Mouse (Mus musculus) forelimb bud, embryonic 11.5 days (tissue): ENCODE measurements around the gene Rnf213.

Experiments used
- DNase-seq: peaks from one replicate; pipeline ENCODE4 v3.0.0-alpha.2; 2012; ENCODE audit warnings: low read depth, low spot score

The Rnf213 gene

DNA sequence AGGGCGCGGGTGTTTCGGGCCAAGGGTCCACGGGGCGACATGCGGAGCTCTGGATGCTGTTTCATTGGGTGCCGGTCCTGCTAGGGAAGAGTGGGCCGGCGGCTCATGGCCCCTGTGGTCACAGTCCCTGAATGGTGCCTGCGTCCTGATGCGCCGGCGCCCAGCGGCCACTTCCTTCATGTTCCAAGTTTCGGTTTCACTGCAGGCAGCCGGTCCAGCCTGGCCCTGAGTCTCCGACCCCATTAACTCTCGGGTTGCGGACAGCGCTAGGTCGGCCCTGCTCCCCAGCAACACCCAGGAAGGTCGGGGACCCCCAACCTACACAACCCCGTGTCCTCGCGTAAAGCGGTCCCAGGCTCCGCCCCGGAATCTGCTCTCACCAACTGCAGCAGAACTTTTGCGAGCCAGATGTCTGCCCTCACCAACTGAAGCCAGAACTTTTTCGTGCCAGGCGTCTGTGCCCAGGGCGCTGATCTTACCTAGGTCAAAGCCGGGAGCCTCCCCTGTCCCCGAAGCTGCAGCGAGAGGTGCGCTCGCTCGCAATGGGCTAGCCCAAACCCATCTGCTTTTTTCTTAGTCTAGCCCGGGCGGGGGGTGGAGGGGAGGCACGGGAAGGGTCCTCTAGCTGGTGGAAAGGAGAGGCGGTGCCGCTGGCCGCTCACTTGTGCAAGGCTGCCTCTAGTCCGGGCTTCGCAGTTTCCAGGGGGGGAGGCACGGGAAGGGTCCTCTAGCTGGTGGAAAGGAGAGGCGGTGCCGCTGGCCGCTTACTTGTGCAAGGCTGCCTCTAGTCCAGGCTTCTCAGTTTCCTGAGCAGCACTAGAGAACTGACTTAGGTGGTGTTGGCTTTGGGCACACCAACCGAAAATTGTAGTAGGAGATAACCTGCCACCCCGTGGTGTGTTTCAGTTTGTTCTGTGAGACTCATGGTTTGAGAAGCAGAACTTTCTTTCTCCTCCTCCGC lies 2.3 kb upstream of the Rnf213 start:
- DNase-seq: peak; percentile 26

DNA sequence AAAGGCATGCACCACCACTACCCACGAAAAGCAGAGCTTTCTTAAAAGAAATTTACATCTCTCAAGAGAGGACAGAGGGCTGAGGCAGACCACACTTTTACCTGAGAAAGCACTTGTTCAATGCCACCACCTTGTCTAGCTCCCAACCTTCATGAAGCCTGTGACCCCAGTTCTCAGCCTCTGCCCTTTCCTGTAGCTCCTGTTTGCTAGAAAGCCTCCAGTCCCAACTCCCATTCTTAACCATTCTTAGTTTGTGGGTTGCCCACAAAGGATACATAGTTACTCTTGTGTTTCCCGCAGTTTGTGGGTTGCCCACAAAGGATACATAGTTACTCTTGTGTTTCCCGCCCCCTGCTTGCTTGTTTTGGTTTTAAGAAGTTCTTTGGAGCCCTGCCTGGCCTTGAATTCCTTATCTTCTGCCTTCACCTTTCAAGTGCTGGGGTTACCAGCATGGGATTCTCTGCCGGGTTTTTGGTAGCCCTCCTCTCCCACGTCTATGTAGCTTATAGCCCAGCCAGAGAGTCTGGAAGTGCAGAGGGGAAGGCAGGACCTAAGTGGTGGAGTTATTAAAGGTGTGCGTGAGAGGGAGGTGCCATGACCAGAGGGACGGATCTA lies 1.4 kb upstream of the Rnf213 start:
- DNase-seq: no peak

DNA sequence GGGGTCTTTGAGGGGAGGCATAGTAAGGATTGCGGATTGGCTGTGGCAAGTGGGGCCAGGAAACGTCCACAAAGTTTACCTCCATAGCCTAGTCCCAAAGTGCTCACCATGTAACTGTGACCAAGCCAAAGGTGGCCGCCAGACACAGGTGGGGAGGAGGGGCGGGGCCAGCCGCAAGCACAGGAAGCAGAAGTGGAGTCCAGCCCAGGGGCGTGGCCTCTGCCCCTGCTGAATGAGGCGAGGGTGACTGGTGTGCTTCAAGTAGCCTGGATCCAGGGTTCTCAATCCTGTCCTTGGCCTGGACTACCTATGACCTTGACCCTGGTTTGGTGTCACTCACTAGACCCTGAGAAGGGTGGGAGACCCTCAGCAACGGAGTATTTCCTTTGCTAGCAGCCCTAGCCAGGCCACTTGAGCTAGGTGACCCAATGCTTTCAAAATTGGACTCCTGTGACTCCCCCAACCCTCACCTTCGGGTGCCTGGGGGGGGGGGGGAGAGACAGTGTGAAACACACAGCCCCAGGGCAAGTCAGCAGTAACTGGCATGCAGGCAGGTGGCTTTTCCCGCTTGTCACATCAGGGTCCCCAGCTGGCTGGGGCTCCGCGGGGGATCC lies 792 bp upstream of the Rnf213 start:
- no peak for DNase-seq

DNA sequence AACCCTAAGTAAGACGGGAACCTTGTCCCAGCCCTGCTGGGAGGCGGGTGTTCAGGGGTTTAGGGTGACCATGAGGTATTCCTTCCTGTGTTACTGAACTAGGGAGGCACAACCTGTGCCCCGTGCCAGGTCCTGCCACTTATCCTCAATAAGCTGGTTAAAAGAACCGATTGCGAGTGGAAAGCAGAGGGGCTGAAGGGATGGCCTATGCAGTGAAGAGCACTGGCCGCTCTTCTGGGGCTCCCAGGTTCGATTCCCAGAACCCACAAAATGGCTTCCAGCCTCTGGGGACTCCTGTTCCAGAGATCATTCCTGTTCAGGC lies 544 bp downstream of the Rnf213 start:
- no peak for DNase-seq

DNA sequence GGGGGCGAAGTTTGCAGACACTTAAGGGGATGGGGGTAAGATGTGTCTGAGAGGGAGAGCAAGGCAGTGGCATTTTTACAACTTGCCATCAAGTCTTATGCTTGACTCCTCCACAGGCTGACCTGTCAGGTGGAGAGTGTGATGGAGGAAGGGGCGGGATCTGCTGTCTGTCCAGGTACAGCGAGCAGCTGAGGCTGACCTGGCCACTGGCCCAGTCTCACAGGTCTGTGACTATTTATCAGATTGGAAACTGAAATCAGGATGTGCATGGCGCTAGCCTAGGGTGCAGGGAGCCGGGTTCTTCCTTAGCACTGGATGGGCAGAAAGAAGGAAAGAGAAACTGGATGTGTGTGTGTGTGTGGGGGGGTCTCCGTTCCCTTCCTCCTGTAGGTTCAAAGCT lies 1.3 kb downstream of the Rnf213 start:
- DNase-seq: no peak

- DNase-seq: no peak
Measured at GRCm38 (mm10) chr11:119395394-119395793, 2.5 kb downstream of the Rnf213 start.

DNA sequence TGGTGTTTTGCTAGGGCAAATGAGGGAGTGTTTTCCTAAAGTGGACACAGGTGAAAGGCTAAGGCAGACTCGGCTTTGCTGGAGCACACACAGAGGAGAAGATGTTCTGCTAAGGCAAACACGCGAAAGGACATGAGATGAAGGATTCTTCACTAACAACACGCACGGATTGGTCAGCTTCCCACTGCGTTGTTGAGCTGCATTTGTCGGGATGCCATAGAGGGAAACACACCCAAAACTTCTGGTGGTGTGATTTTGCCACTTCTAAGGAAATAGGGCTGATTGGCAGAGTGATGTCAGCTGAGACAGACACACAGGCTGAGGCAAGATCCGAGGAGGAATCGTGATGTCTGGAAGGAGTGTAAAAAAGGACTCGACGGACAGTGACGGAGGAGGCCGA lies 3.0 kb downstream of the Rnf213 start:
- no peak for DNase-seq

- no peak for DNase-seq
Measured at GRCm38 (mm10) chr11:119396461-119396860, 3.6 kb downstream of the Rnf213 start.

- no peak for DNase-seq
Measured at GRCm38 (mm10) chr11:119402501-119403160, 9.7 kb downstream of the Rnf213 start.

DNA sequence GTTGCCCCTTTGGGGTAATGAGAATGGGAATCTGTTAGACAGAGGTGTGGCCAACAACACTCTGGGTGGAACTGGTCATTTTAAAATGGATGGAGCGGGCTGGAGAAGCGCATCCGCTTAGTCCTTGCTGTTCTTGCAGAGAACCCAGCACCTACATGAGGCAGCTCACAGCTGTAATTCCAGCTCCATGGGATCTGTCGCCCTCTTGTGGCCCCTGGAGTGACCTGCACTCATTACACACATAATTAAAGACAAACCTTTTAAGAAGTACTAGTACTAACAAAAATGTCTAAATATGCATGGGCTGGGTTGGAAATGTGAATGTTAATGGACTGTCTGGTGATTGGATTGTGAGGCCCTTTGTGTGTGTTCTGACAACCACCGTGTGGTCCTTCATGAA lies 11.7 kb downstream of the Rnf213 start:
- peak; percentile 54 for DNase-seq

DNA sequence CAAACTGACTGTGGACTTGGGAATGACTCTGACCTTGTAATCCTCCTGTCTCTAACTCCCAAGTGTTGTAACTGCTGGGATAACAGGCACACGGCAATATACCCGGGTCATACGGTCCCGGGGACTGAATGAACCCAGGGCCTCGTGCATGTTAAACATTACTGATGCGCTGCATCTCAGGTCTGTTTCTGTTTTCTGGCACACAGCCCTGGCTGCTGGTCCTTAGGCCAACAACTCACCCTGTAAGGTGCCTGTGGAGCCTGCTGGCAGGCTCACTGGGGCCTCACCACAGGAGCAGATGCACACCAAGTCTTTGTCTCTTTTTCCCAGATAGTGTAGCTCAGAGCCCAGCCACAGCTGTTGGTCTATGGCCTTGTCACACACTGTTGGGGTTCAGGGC lies 14.5 kb downstream of the Rnf213 start:
- no peak for DNase-seq

GRCm38 (mm10) chr11:119407977-119408376 lies 15.1 kb downstream of the Rnf213 start:
- no peak for DNase-seq

DNA sequence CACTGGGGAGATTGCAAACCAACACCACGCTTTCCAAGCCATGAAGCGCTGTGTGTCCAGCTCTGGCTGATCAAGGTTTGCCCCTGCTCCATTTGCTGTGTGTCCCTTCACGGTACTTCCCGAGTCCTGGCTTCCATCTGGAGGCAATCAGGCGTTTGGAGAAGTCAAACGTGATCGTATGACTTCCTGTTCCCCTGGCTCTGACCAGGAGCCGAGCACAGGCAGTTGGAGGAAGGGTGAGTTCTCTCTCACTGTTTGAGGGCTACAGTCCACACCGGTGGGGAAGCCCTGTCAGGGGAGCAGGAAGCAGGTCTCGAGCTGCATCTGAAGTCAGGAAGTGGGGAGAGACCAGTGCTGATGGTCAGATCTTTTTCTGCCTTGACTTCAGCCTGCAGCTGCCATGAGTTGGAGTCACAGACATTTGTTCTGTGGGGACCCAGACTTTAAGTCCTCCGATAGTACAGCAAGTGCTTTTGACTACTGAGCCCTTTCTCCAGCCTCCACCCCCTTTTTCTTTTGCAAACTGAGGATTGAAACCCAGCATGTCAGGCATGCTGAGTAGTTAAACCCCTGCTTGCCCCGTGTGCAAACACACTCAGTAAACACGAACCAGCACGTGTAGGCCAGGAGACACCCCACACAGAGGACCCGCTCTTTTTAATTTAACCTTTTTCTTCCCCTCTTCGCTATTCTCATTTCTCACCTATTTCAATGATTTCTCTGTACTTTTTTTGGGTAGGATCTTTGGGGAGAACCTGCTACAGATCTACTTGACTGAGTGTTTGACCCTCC lies 26.6 kb downstream of the Rnf213 start:
- DNase-seq: peak; percentile 51

GRCm38 (mm10) chr11:119420426-119420825 lies 27.5 kb downstream of the Rnf213 start:
- no peak for DNase-seq

- DNase-seq: no peak
Measured at GRCm38 (mm10) chr11:119427431-119427830, 34.5 kb downstream of the Rnf213 start.

GRCm38 (mm10) chr11:119427986-119428385 lies 35.1 kb downstream of the Rnf213 start:
- no peak for DNase-seq

DNA sequence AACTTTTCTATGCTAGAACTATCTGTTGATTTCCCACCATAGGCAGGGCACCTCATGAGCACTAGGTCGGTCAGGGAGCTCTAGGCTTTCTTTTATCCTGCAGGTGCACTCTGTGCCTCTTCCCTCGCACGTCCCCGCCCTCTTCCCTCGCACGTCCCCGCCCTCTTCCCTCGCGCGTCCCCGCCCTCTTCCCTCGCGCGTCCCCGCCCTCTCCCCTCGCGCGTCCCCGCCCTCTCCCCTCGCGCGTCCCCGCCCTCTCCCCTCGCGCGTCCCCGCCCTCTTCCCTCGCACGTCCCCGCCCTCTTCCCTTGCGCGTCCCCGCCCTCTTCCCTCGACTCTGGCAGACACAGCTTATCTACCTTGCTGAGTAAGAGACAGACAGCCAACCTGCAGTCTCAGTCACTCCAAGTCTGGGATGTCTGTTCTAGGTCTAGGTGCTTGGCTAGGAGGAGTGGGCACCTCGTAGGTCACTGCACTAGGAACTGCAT lies 35.8 kb downstream of the Rnf213 start:
- peak; percentile 39 for DNase-seq

GRCm38 (mm10) chr11:119431516-119431915 lies 38.6 kb downstream of the Rnf213 start:
- DNase-seq: no peak

- DNase-seq: no peak
Measured at GRCm38 (mm10) chr11:119432706-119433105, 39.8 kb downstream of the Rnf213 start.

DNA sequence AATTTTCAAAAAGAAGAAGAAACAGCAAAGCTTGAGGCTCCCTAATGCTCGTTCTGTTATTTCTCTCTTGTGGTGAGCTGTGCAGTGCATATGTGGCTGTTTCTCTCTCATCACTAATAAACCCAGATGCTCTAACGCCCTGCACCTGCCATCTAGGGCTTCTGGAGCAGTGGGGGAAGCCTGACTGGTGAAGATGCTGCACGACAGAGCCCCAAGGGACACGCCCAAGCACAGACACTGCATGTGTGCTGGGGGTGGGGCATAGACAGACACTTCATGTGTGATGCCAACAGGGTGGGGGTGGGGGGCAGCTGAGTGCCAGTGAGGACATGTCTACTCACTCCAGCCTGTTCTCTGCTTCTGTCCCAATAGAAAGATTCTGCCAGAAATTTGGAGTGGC lies 41.4 kb downstream of the Rnf213 start:
- DNase-seq: no peak
